Comparison of ENCODE assay signal across 16 mouse cellular contexts in genomic region chr11:86412772-86413390, GRCm38 (mm10). TPM values are rescaled to one million over a fixed set of nuclear protein-coding genes. Genes with fewer than 3 reads are reported as not detected.
DNase-seq lines count a peak whose midpoint lies in the region; ATAC-seq and TF ChIP-seq lines count a peak whose summit lies in the region.
"Had no signal": no experiment of that assay in that cellular context is flagged by ENCODE, and none has a peak within 500 bp of the region (broad histone marks: within the 10 kb centered on the region; RNA-seq: fewer than 3 reads in every experiment).

No protein-coding gene starts in this region.

- no peak overlapping the region for H3K4me3 ChIP-seq in hindbrain, postnatal 0 days (ENCODE audit: low read length)
- no peak overlapping the region for H3K4me3 ChIP-seq in hindbrain, embryonic 14.5 days (replicated peaks; ENCODE audit: low read length)
- no peak overlapping the region for H3K4me3 ChIP-seq in MEL (ENCODE audit: control insufficient read depth in 1 of 2, insufficient read depth in 1 of 2, low read depth in 2 of 2, low read length in 2 of 2)
- H3K4me3 ChIP-seq in embryonic facial prominence, embryonic 10.5 days = no peak overlapping the region
- no peak overlapping the region for H3K4me3 ChIP-seq in limb, embryonic 10.5 days
- H3K4me3 ChIP-seq: limb, embryonic 15.5 days; midbrain, embryonic 13.5 days; neural tube, embryonic 12.5 days had no signal

- no peak for ATAC-seq in hindbrain, postnatal 0 days
- ATAC-seq in hindbrain, embryonic 14.5 days (ENCODE audit: low FRiP score) = no peak
- ATAC-seq in megakaryocyte-erythroid progenitor cell, adult 5-6 weeks (replicated peaks; ENCODE audit: low FRiP score, low TSS enrichment, poor library complexity, severe bottlenecking) = no peak
- ATAC-seq: inflammation-experienced regulatory T-cells, adult 6 months; midbrain, embryonic 13.5 days had no signal

- H3K36me3 ChIP-seq in hindbrain, postnatal 0 days (ENCODE audit: insufficient read depth, low read length) = no peaks in the 10 kb centered on the region
- no peaks in the 10 kb centered on the region for H3K36me3 ChIP-seq in hindbrain, embryonic 14.5 days (replicated peaks; ENCODE audit: control insufficient read depth, insufficient read depth)
- peaks cover 0 to 35% of the 10 kb centered on the region in 2 experiments; a peak in 2 of 4 replicates for H3K36me3 ChIP-seq in MEL (ENCODE audit: control insufficient read depth in 1 of 2, insufficient read depth in 2 of 2, low read length in 2 of 2)
- no peaks in the 10 kb centered on the region for H3K36me3 ChIP-seq in embryonic facial prominence, embryonic 10.5 days (replicated peaks)
- H3K36me3 ChIP-seq in limb, embryonic 10.5 days = no peaks in the 10 kb centered on the region
- H3K36me3 ChIP-seq: limb, embryonic 15.5 days; midbrain, embryonic 13.5 days; neural tube, embryonic 12.5 days had no signal

- H3K9ac ChIP-seq in hindbrain, postnatal 0 days (replicated peaks; ENCODE audit: low read length) = no peak overlapping the region
- H3K9ac ChIP-seq in hindbrain, embryonic 14.5 days = no peak overlapping the region
- H3K9ac ChIP-seq in MEL (ENCODE audit: control insufficient read depth, low read depth, low read length, poor library complexity, severe bottlenecking) = no peak overlapping the region
- H3K9ac ChIP-seq: limb, embryonic 15.5 days; midbrain, embryonic 13.5 days; neural tube, embryonic 12.5 days had no signal

- peak; percentile 18 for DNase-seq in hindbrain, postnatal 0 days (ENCODE audit: low spot score)
- DNase-seq in hindbrain, embryonic 14.5 days (ENCODE audit: low spot score) = no peak
- no peak for DNase-seq in MEL (ENCODE audit: low read depth, low spot score)
- peak; percentile 46 for DNase-seq in embryonic facial prominence, embryonic 10.5 days (ENCODE audit: low spot score)
- DNase-seq in limb, embryonic 10.5 days (ENCODE audit: low spot score) = peak; percentile 40
- no peak for DNase-seq in adrenal gland, adult (ENCODE audit: inconsistent age in 2 of 2, low spot score in 1 of 2)
- DNase-seq in adrenal gland, adult 8-10 months = no peak
- DNase-seq: cerebellum, adult 9-10 months; kidney, postnatal 10 days; lung, adult 18-20 months; lung, postnatal 4 days had no signal

- TF ChIP-seq RAD21 in MEL (IDR thresholded peaks at IDR 0.05; ENCODE audit: low read depth, low read length) = no peak

- no peaks in the 10 kb centered on the region for H3K79me2 ChIP-seq in MEL (ENCODE audit: control insufficient read depth, insufficient read depth, low read length, poor library complexity)

- no peak overlapping the region for H3K4me2 ChIP-seq in hindbrain, postnatal 0 days (ENCODE audit: low read depth, low read length)
- H3K4me2 ChIP-seq in hindbrain, embryonic 14.5 days (replicated peaks) = no peak overlapping the region
- H3K4me2 ChIP-seq: limb, embryonic 15.5 days; midbrain, embryonic 13.5 days had no signal

- peak; percentile 34 to 51; a peak in 2 of 4 replicates for TF ChIP-seq EP300 in MEL (IDR thresholded peaks at IDR 0.05; ENCODE audit: low read depth in 1 of 2, low read length in 2 of 2)

- 38% methylated on average over 13 of the region's 13 CpGs for WGBS in hindbrain, postnatal 0 days
- WGBS in hindbrain, embryonic 14.5 days = 49% methylated on average over 13 of the region's 13 CpGs
- 52% methylated on average over 13 of the region's 13 CpGs for WGBS in embryonic facial prominence, embryonic 10.5 days
- WGBS in limb, embryonic 10.5 days = 58% methylated on average over 13 of the region's 13 CpGs

- TF ChIP-seq POLR2A in MEL (IDR thresholded peaks at IDR 0.05; ENCODE audit: control insufficient read depth in 1 of 2, insufficient read depth in 1 of 2, low read depth in 1 of 2, low read length in 2 of 2, poor library complexity in 1 of 2) = no peak

- no peak overlapping the region for H3K27ac ChIP-seq in hindbrain, postnatal 0 days
- no peak overlapping the region for H3K27ac ChIP-seq in hindbrain, embryonic 14.5 days
- H3K27ac ChIP-seq in MEL (ENCODE audit: control insufficient read depth, low read depth, low read length) = no peak overlapping the region
- H3K27ac ChIP-seq in embryonic facial prominence, embryonic 10.5 days (replicated peaks) = no peak overlapping the region
- H3K27ac ChIP-seq in limb, embryonic 10.5 days = no peak overlapping the region
- H3K27ac ChIP-seq: limb, embryonic 15.5 days; midbrain, embryonic 13.5 days; neural tube, embryonic 12.5 days had no signal

- H3K27me3 ChIP-seq in hindbrain, postnatal 0 days (ENCODE audit: insufficient read depth, low read length) = no peaks in the 10 kb centered on the region
- H3K27me3 ChIP-seq in hindbrain, embryonic 14.5 days (ENCODE audit: control insufficient read depth, insufficient read depth, low read length) = no peaks in the 10 kb centered on the region
- H3K27me3 ChIP-seq in MEL (ENCODE audit: control insufficient read depth in 1 of 2, insufficient read depth in 2 of 2, low read length in 2 of 2) = no peaks in the 10 kb centered on the region
- peaks cover 7% of the 10 kb centered on the region; the same call in 1 of the 2 replicates for H3K27me3 ChIP-seq in embryonic facial prominence, embryonic 10.5 days (replicated peaks; ENCODE audit: low read depth, poor library complexity, severe bottlenecking)
- H3K27me3 ChIP-seq in limb, embryonic 10.5 days (ENCODE audit: low read depth, poor library complexity, severe bottlenecking) = no peaks in the 10 kb centered on the region
- H3K27me3 ChIP-seq: limb, embryonic 15.5 days; midbrain, embryonic 13.5 days; neural tube, embryonic 12.5 days had no signal

- no peak for TF ChIP-seq CTCF in hindbrain, postnatal 0 days (IDR thresholded peaks at IDR 0.05; ENCODE audit: low read depth)
- TF ChIP-seq CTCF in MEL (IDR thresholded peaks at IDR 0.05 in 2 of 3, conservative IDR thresholded peaks at IDR 0.05 in 1 of 3; ENCODE audit: control insufficient read depth in 1 of 3, insufficient read depth in 1 of 3, low read depth in 2 of 3, low read length in 3 of 3, poor library complexity in 1 of 3, severe bottlenecking in 1 of 3) = no peak

- H3K9me3 ChIP-seq in hindbrain, postnatal 0 days (ENCODE audit: low read length) = no peaks in the 10 kb centered on the region
- H3K9me3 ChIP-seq in hindbrain, embryonic 14.5 days (ENCODE audit: control insufficient read depth, low read length) = no peaks in the 10 kb centered on the region
- H3K9me3 ChIP-seq in MEL (replicated peaks; ENCODE audit: insufficient read depth, low read length) = no peaks in the 10 kb centered on the region
- no peaks in the 10 kb centered on the region for H3K9me3 ChIP-seq in embryonic facial prominence, embryonic 10.5 days
- no peaks in the 10 kb centered on the region for H3K9me3 ChIP-seq in limb, embryonic 10.5 days (replicated peaks)
- H3K9me3 ChIP-seq: limb, embryonic 15.5 days; midbrain, embryonic 13.5 days; neural tube, embryonic 12.5 days had no signal

- H3K4me1 ChIP-seq in hindbrain, postnatal 0 days (ENCODE audit: insufficient read depth, low read length) = no peaks in the 10 kb centered on the region
- no peaks in the 10 kb centered on the region for H3K4me1 ChIP-seq in hindbrain, embryonic 14.5 days (replicated peaks; ENCODE audit: control insufficient read depth, insufficient read depth, low read length)
- peaks cover 21 to 45% of the 10 kb centered on the region in 2 experiments for H3K4me1 ChIP-seq in MEL (ENCODE audit: control insufficient read depth in 1 of 2, insufficient read depth in 2 of 2, low read length in 2 of 2)
- peaks cover 18% of the 10 kb centered on the region for H3K4me1 ChIP-seq in embryonic facial prominence, embryonic 10.5 days
- H3K4me1 ChIP-seq in limb, embryonic 10.5 days = peaks cover 20% of the 10 kb centered on the region
- H3K4me1 ChIP-seq: neural tube, embryonic 12.5 days had no signal

TF ChIP-seq in MEL, 35 proteins besides CTCF, POLR2A, EP300 and RAD21:
- no peak for TF ChIP-seq MAZ (IDR thresholded peaks at IDR 0.05; ENCODE audit: low read depth, low read length)
- 0 out of 2 replicates have a peak, but pooled peaks have one; percentile 4 for TF ChIP-seq BHLHE40 (IDR thresholded peaks at IDR 0.05; ENCODE audit: borderline replicate concordance, low read depth, low read length)
- no peak for TF ChIP-seq HCFC1 (IDR thresholded peaks at IDR 0.05; ENCODE audit: low read depth, low read length)
- TF ChIP-seq TCF12 (IDR thresholded peaks at IDR 0.05; ENCODE audit: low read depth, low read length) = peak; percentile 53

RNA-seq across cellular contexts. Expression of gene Med13, which starts 55.5 kb away (rescaled TPM):
- total RNA-seq in hindbrain, postnatal 0 days (2014; rRNA removed) = 55.0 and 59.7 TPM in 2 replicates
- polyA plus RNA-seq in hindbrain, postnatal 0 days (2015; fragmentation: Nextera tagmentation; extraction: Ambion mirVana) = 5.3 and 5.6 TPM in 2 replicates
- 12.7 and 13.2 TPM in 2 replicates for polyA plus RNA-seq in hindbrain, embryonic 14.5 days (2014; fragmentation: Nextera tagmentation; extraction: Ambion mirVana)
- total RNA-seq in MEL (2012; rRNA removed) = 26.4 and 34.8 TPM in 2 replicates
- 100 to 1,000 TPM in 1 of 2 experiments, 10 to 100 TPM in 1; 23.3 to 114 TPM for polyA plus RNA-seq in MEL (2012; ENCODE audit: insufficient read depth in 1 of 2, insufficient read length in 2 of 2, low read depth in 1 of 2, low replicate concordance in 2 of 2, missing spikeins in 1 of 2)
- 7.2 and 9.3 TPM in 2 replicates for polyA plus RNA-seq in embryonic facial prominence, embryonic 10.5 days (2016; fragmentation: Nextera tagmentation; extraction: Ambion mirVana)
- 6.6 and 8.8 TPM in 2 replicates for polyA plus RNA-seq in limb, embryonic 10.5 days (2016; fragmentation: Nextera tagmentation; extraction: Ambion mirVana)
- 39.1 and 40.2 TPM in 2 replicates for total RNA-seq in megakaryocyte-erythroid progenitor cell, adult 5-6 weeks (2014; fragmentation: Nextera tagmentation)
- 46.3 and 57.6 TPM in 2 replicates for total RNA-seq in megakaryocyte-erythroid progenitor cell, adult 5-6 weeks (2017)
- total RNA-seq in adrenal gland, adult 8-10 months (2022) = 10 to 100 TPM; 38.2 to 62.7 (median 52.8) TPM

Comparison
In these comparisons a context has a peak if more than half of its experiments do, and no peak if none do; other contexts are left out.
1. DNase-seq: peak in hindbrain, postnatal 0 days (single experiment), embryonic facial prominence, embryonic 10.5 days (single experiment) and limb, embryonic 10.5 days (single experiment); none in hindbrain, embryonic 14.5 days (single experiment), MEL (single experiment), adrenal gland, adult (0 of 2) and adrenal gland, adult 8-10 months (single experiment).